Comparison of ENCODE assay signal across 8 mouse cellular contexts in genomic region chr8:84707267-84707883, GRCm38 (mm10). TPM values are rescaled to one million over a fixed set of nuclear protein-coding genes. Genes with fewer than 3 reads are reported as not detected.
DNase-seq lines count a peak whose midpoint lies in the region; ATAC-seq lines count a peak whose summit lies in the region.

No protein-coding gene starts in this region.

- no peak for ATAC-seq in embryonic facial prominence, embryonic 15.5 days (ENCODE audit: insufficient number of reproducible peaks, low FRiP score, low TSS enrichment, low read depth)
- ATAC-seq in hindbrain, embryonic 14.5 days (ENCODE audit: low FRiP score) = no peak
- ATAC-seq in lung, embryonic 16.5 days (ENCODE audit: low read depth) = peak; percentile 31
- peak; percentile 43 for ATAC-seq in neutrophil, adult 5-6 weeks (ENCODE audit: extremely low read depth, insufficient number of reproducible peaks, low FRiP score, poor library complexity, severe bottlenecking)

- H3K36me3 ChIP-seq in embryonic facial prominence, embryonic 15.5 days = peaks cover 22% of the 10 kb centered on the region
- no peaks in the 10 kb centered on the region for H3K36me3 ChIP-seq in hindbrain, embryonic 14.5 days (replicated peaks; ENCODE audit: control insufficient read depth, insufficient read depth)
- H3K36me3 ChIP-seq in lung, embryonic 16.5 days (ENCODE audit: control insufficient read depth, insufficient read depth, low read length) = no peaks in the 10 kb centered on the region

- H3K4me3 ChIP-seq in embryonic facial prominence, embryonic 15.5 days (replicated peaks) = peak overlapping the region; percentile 21
- peak overlapping the region; percentile 15 for H3K4me3 ChIP-seq in hindbrain, embryonic 14.5 days (replicated peaks; ENCODE audit: low read length)
- H3K4me3 ChIP-seq in lung, embryonic 16.5 days (ENCODE audit: low read length) = peak overlapping the region; percentile 34

- no peaks in the 10 kb centered on the region for H3K9me3 ChIP-seq in embryonic facial prominence, embryonic 15.5 days (replicated peaks)
- H3K9me3 ChIP-seq in hindbrain, embryonic 14.5 days (ENCODE audit: control insufficient read depth, low read length) = no peaks in the 10 kb centered on the region
- H3K9me3 ChIP-seq in lung, embryonic 16.5 days (ENCODE audit: control insufficient read depth, low read length) = no peaks in the 10 kb centered on the region

- 28% methylated on average over 22 of the region's 22 CpGs for WGBS in embryonic facial prominence, embryonic 15.5 days
- 3% methylated on average over 22 of the region's 22 CpGs for WGBS in hindbrain, embryonic 14.5 days
- WGBS in lung, embryonic 16.5 days = 23% methylated on average over 22 of the region's 22 CpGs

- peak; percentile 28 for DNase-seq in retina, embryonic 14.5 days (ENCODE audit: low spot score)
- no peak for DNase-seq in retina, postnatal 1 day
- no peak for DNase-seq in hindbrain, embryonic 14.5 days (ENCODE audit: low spot score)
- DNase-seq in left cerebral cortex, postnatal 25 days (ENCODE audit: low spot score in 2 of 2) = no peak
- no peak for DNase-seq in right cerebral cortex, adult 18-20 months

- peak overlapping the region; percentile 29 for H3K4me2 ChIP-seq in embryonic facial prominence, embryonic 15.5 days (replicated peaks)
- H3K4me2 ChIP-seq in hindbrain, embryonic 14.5 days (replicated peaks) = peak overlapping the region; percentile 39
- peak overlapping the region; percentile 56 for H3K4me2 ChIP-seq in lung, embryonic 16.5 days (ENCODE audit: low read depth, low read length)

- no peak overlapping the region for H3K9ac ChIP-seq in embryonic facial prominence, embryonic 15.5 days
- H3K9ac ChIP-seq in hindbrain, embryonic 14.5 days = peak overlapping the region; percentile 48
- peak overlapping the region; percentile 65 for H3K9ac ChIP-seq in lung, embryonic 16.5 days (ENCODE audit: low read length)

- H3K27me3 ChIP-seq in embryonic facial prominence, embryonic 15.5 days = peaks cover 53% of the 10 kb centered on the region
- peaks cover 53% of the 10 kb centered on the region for H3K27me3 ChIP-seq in hindbrain, embryonic 14.5 days (ENCODE audit: control insufficient read depth, insufficient read depth, low read length)
- H3K27me3 ChIP-seq in lung, embryonic 16.5 days (ENCODE audit: control insufficient read depth, insufficient read depth, low read depth, low read length) = peaks cover 7% of the 10 kb centered on the region

- intact Hi-C loops in left cerebral cortex, postnatal 25 days (cut with DNase I) = no loop called here

- H3K27ac ChIP-seq in embryonic facial prominence, embryonic 15.5 days (replicated peaks) = peak overlapping the region; percentile 60; the same call in 1 of the 2 replicates
- peak overlapping the region; percentile 84 for H3K27ac ChIP-seq in hindbrain, embryonic 14.5 days
- H3K27ac ChIP-seq in lung, embryonic 16.5 days (ENCODE audit: low read length) = peak overlapping the region; percentile 93

- peaks cover 77% of the 10 kb centered on the region for H3K4me1 ChIP-seq in embryonic facial prominence, embryonic 15.5 days
- H3K4me1 ChIP-seq in hindbrain, embryonic 14.5 days (replicated peaks; ENCODE audit: control insufficient read depth, insufficient read depth, low read length) = peaks cover 50% of the 10 kb centered on the region
- peaks cover 61% of the 10 kb centered on the region for H3K4me1 ChIP-seq in lung, embryonic 16.5 days (replicated peaks; ENCODE audit: control insufficient read depth, insufficient read depth, low read length)

RNA-seq across cellular contexts. Expression of gene Lyl1, which starts 6.1 kb away (rescaled TPM):
- 5.8 and 6.0 TPM in 2 replicates for polyA plus RNA-seq in embryonic facial prominence, embryonic 15.5 days (2015; fragmentation: Nextera tagmentation; extraction: Ambion mirVana)
- polyA plus RNA-seq in hindbrain, embryonic 14.5 days (2014; fragmentation: Nextera tagmentation; extraction: Ambion mirVana) = 3.8 and 5.1 TPM in 2 replicates
- 11.4 and 12.5 TPM in 2 replicates for polyA plus RNA-seq in lung, embryonic 16.5 days (2015; fragmentation: Nextera tagmentation; extraction: Ambion mirVana)
- 54.5 and 59.7 TPM in 2 replicates for total RNA-seq in neutrophil, adult 5-6 weeks (2017)
- total RNA-seq in left cerebral cortex, postnatal 25 days (2021) = 1 to 10 TPM; 2.8 to 3.5 TPM

RNA-seq across cellular contexts. Expression of gene G430095P16Rik, which starts 15.4 kb away (rescaled TPM):
- polyA plus RNA-seq in embryonic facial prominence, embryonic 15.5 days (2015; fragmentation: Nextera tagmentation; extraction: Ambion mirVana) = 4.2 and 4.9 TPM in 2 replicates
- polyA plus RNA-seq in hindbrain, embryonic 14.5 days (2014; fragmentation: Nextera tagmentation; extraction: Ambion mirVana) = 0.55 and 0.71 TPM in 2 replicates
- polyA plus RNA-seq in lung, embryonic 16.5 days (2015; fragmentation: Nextera tagmentation; extraction: Ambion mirVana) = 3.1 and 3.7 TPM in 2 replicates
- 0.61 and 3.4 TPM in 2 replicates for total RNA-seq in neutrophil, adult 5-6 weeks (2017)
- under 1 TPM in 1 of 2 experiments, not detected in 1; 0.71 TPM for total RNA-seq in left cerebral cortex, postnatal 25 days (2021)

RNA-seq across cellular contexts. Expression of gene Nacc1, which starts 19.7 kb away (rescaled TPM):
- 16.7 and 16.9 TPM in 2 replicates for polyA plus RNA-seq in embryonic facial prominence, embryonic 15.5 days (2015; fragmentation: Nextera tagmentation; extraction: Ambion mirVana)
- polyA plus RNA-seq in hindbrain, embryonic 14.5 days (2014; fragmentation: Nextera tagmentation; extraction: Ambion mirVana) = 17.8 and 18.1 TPM in 2 replicates
- 16.9 and 19.5 TPM in 2 replicates for polyA plus RNA-seq in lung, embryonic 16.5 days (2015; fragmentation: Nextera tagmentation; extraction: Ambion mirVana)
- total RNA-seq in neutrophil, adult 5-6 weeks (2017) = 30.2 and 33.9 TPM in 2 replicates
- 10 to 100 TPM; 97.8 to 97.9 TPM for total RNA-seq in left cerebral cortex, postnatal 25 days (2021)

RNA-seq across cellular contexts. Expression of gene Trmt1, which starts 21.3 kb away (rescaled TPM):
- 69.1 and 78.2 TPM in 2 replicates for polyA plus RNA-seq in embryonic facial prominence, embryonic 15.5 days (2015; fragmentation: Nextera tagmentation; extraction: Ambion mirVana)
- polyA plus RNA-seq in hindbrain, embryonic 14.5 days (2014; fragmentation: Nextera tagmentation; extraction: Ambion mirVana) = 55.2 and 62.1 TPM in 2 replicates
- 54.7 and 58.8 TPM in 2 replicates for polyA plus RNA-seq in lung, embryonic 16.5 days (2015; fragmentation: Nextera tagmentation; extraction: Ambion mirVana)
- 83.2 and 89.7 TPM in 2 replicates for total RNA-seq in neutrophil, adult 5-6 weeks (2017)
- 10 to 100 TPM; 85.2 to 90.1 TPM for total RNA-seq in left cerebral cortex, postnatal 25 days (2021)

RNA-seq across cellular contexts. Expression of gene Ier2, which starts 44.7 kb away (rescaled TPM):
- 79.7 and 83.9 TPM in 2 replicates for polyA plus RNA-seq in embryonic facial prominence, embryonic 15.5 days (2015; fragmentation: Nextera tagmentation; extraction: Ambion mirVana)
- polyA plus RNA-seq in hindbrain, embryonic 14.5 days (2014; fragmentation: Nextera tagmentation; extraction: Ambion mirVana) = 17.4 and 20.1 TPM in 2 replicates
- 83.2 and 87.4 TPM in 2 replicates for polyA plus RNA-seq in lung, embryonic 16.5 days (2015; fragmentation: Nextera tagmentation; extraction: Ambion mirVana)
- total RNA-seq in neutrophil, adult 5-6 weeks (2017) = 115 and 124 TPM in 2 replicates
- total RNA-seq in left cerebral cortex, postnatal 25 days (2021) = 10 to 100 TPM; 10.5 to 18.3 TPM

Comparison
In these comparisons a context has a peak if more than half of its experiments do, and no peak if none do; other contexts are left out.
1. ATAC-seq: peak in lung, embryonic 16.5 days (single experiment) and neutrophil, adult 5-6 weeks (single experiment); none in embryonic facial prominence, embryonic 15.5 days (single experiment) and hindbrain, embryonic 14.5 days (single experiment).
2. Peak in every context shown above with its lines, with median percentiles within 50 percentile points of each other: H3K27ac ChIP-seq, H3K4me2 ChIP-seq and H3K4me3 ChIP-seq.